Mouse (Mus musculus): ENCODE results near the gene Tmem50a.

The Tmem50a gene

DNA sequence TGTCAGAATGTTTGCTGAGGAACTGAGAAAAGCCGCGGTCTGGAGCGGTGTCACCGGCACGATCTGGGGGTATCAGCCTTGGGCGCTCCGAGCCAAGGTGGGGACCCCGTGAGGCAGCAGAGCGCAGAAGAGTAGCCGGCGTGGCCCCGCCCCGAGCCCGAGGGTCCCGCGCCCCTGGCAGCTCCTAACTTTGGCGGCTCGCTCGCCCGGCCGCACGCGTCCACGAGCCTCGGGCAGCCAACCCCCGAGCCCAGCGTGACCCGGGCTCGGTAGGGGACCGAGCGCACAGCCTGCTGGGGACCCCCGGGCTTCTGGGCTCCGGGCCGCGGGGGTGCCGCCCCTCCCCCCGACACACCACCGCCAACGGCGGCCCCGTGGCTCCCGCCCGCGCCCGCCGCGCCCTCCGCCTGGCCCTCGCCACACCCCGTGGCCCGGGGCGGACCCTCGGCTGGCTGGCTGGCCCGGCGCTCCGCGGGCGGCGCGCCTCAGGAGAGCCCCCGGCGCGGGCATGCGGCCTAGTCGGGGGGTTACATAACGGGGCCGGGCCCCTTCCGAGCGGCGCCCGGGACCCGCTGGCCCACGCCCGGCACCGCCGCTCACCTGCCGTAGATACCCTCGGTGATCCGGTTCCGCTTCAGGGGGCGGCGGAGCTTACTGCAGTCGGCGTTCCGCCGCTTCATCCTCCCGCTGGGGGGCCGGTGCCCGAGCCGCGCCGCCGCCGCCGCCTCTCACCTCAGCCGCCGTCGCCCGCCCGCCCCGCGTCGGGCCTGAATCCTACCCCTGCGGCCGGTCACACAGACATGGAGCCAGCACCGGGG is 62.2 kb downstream of the Tmem50a start:
- DNase-seq (ENCODE audit: low spot score in 2 of 2) = peak; percentile 41 to 52

DNA sequence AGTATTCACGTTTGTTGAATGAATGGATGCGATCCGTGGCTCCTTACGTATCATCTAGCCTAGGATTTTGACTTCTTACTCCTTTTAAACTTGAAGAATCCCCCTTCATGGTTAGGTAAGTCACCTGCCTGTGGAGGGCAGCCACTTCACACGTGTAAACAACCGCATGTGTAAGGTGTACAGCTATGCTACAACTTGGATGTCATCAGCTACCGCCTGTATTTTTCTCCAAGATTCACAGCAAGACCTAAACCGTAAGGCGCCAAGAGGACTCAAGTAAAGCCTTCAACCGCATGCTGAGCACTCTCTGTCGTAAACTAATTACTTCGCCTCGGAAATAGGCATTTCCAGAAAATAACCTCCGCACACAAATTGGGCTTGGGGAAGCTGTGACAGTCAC is 62.9 kb downstream of the Tmem50a start:
- no peak for DNase-seq (ENCODE audit: low spot score in 2 of 2)

DNA sequence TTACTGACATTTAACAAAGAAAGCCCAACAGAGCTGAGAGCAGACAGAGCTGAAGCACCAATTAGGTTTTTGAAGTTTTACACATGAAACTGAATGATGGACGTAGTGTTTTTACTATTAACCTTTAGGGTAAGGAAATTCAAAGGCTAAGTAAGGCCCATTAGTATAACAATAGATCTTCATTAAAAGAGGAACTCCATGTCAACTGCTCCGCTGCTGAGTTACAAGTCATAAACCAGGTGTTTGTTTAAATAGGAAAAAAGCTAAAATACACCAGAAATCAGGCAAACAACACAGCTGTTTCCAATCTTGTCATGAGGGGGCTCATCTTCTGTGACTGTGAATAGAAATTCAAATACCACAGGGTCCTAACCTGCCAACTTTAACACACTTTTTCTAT is 63.6 kb downstream of the Tmem50a start:
- DNase-seq (ENCODE audit: low spot score in 2 of 2) = no peak

DNA sequence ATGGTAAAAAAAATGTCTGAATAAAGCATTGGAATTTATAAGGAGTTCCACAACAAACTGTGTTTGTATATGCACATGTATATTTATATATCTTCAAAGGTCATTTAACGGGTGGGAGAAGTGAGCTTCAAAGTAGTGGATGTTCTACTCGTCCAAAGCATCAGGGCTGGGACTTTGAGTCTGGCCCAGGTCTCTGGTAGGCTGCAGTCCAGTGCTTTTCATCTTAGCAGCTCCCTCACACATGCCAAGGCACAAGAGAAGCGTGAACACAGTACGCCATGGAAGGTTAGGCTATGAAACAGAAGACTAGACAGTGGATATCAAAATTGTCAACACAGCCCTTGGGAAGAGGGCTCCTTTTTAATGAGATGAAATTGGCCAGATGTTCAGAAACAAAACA is 64.3 kb downstream of the Tmem50a start:
- DNase-seq (ENCODE audit: low spot score in 2 of 2) = no peak

Measured in spleen, postnatal 14 days (tissue).